Mouse (Mus musculus) heart, postnatal 0 days (tissue): ENCODE results near the gene Dnajb13.

ENCODE experiments used
- CTCF ChIP-seq: IDR thresholded peaks from 2 replicates; pipeline ENCODE4 v1.5.1; 2016; ENCODE audit warnings: antibody characterized with exemption, control low read depth, low read depth
- EP300 ChIP-seq: IDR thresholded peaks from 2 replicates; pipeline ENCODE4 v1.6.1; 2016; ENCODE audit warnings: antibody characterized with exemption, low read depth

GRCm38 (mm10) chr7:100463194-100463593 is 51.6 kb downstream of the Dnajb13 start:
- TF ChIP-seq CTCF, result no peak
- no peak for TF ChIP-seq EP300
